Mouse (Mus musculus) forebrain, postnatal 0 days (tissue): ENCODE data around the gene Sema4b. TPM values are rescaled to one million over a fixed set of nuclear protein-coding genes. Genes with fewer than 3 reads are reported as not detected.
A peak's percentile ranks its signal among the peaks of the same experiment; 100 is the strongest.

Source experiments
- ATAC-seq: fragments of 200-750 bp; cut with Nextera tagmentation; 2 replicates; pipeline ENCODE4 v1.8.0; 2017; ENCODE audit warnings: mild to moderate bottlenecking, moderate library complexity
- DNase-seq: peaks from one replicate; pipeline ENCODE4 v3.0.0-alpha.2; 2015
- H3K27ac ChIP-seq: fragments of 300-500 bp; sonication (generic); 2 replicates; pipeline ENCODE4 v1.5.1; 2014; ENCODE audit warnings: low read depth, mild to moderate bottlenecking, antibody characterized with exemption, low read length, moderate library complexity, mixed read lengths
- H3K27me3 ChIP-seq: fragments of 300-500 bp; sonication (generic); 2 replicates; pipeline ENCODE4 v1.6.1; 2014; ENCODE audit warnings: mild to moderate bottlenecking, low read length, mixed read lengths; ENCODE audit not compliant: insufficient read depth
- H3K36me3 ChIP-seq: fragments of 300-500 bp; sonication (generic); 2 replicates; pipeline ENCODE4 v1.6.1; 2014; ENCODE audit warnings: mild to moderate bottlenecking, moderate library complexity; ENCODE audit not compliant: insufficient read depth
- H3K4me1 ChIP-seq: fragments of 300-500 bp; sonication (generic); 2 replicates; pipeline ENCODE4 v1.6.1; 2014; ENCODE audit warnings: antibody characterized with exemption; ENCODE audit not compliant: insufficient read depth
- H3K4me2 ChIP-seq: fragments of 300-500 bp; sonication (generic); 2 replicates; pipeline ENCODE4 v1.6.1; 2014; ENCODE audit warnings: low read depth, mild to moderate bottlenecking, moderate library complexity
- H3K4me3 ChIP-seq: fragments of 300-500 bp; sonication (generic); 2 replicates; pipeline ENCODE4 v1.5.1; 2014; ENCODE audit warnings: low read depth, low read length, mixed read lengths
- H3K9ac ChIP-seq: fragments of 300-500 bp; sonication (generic); 2 replicates; pipeline ENCODE4 v1.6.1; 2014; ENCODE audit warnings: mild to moderate bottlenecking
- H3K9me3 ChIP-seq: fragments of 300-500 bp; sonication (generic); 2 replicates; pipeline ENCODE4 v1.6.1; 2016; ENCODE audit warnings: low read length
- CTCF ChIP-seq: sonication (generic); IDR thresholded peaks from 2 replicates; pipeline ENCODE4 v1.5.1; 2016; ENCODE audit warnings: antibody characterized with exemption, control low read depth, low read depth
- WGBS: fragments of 180-500 bp; shearing (Covaris S2); extraction: QIAGEN DNeasy Blood & Tissue Kit; methylation state at CpG from one replicate; pipeline ENCODE4 v1.1.7; 2014; 5-methylcytosine and 5-hydroxymethylcytosine counted together
- polyA plus RNA-seq: library from polyadenylated mRNA; unstranded; fragments of >200 nt; fragmentation: Nextera tagmentation; extraction: Ambion mirVana; gene quantifications from 2 replicates; pipeline ENCODE4 v1.2.1, GENCODE M21; 2015
- total RNA-seq: library from RNA; depleted of rRNA; stranded (reverse); fragments of >200 nt; gene quantifications from 2 replicates; pipeline ENCODE4 v1.2.3, GENCODE M21; 2014

The Sema4b gene
- total and polyA plus RNA-seq, 2 experiments from 2014 or later = 22.4 to 35.6 TPM

DNA sequence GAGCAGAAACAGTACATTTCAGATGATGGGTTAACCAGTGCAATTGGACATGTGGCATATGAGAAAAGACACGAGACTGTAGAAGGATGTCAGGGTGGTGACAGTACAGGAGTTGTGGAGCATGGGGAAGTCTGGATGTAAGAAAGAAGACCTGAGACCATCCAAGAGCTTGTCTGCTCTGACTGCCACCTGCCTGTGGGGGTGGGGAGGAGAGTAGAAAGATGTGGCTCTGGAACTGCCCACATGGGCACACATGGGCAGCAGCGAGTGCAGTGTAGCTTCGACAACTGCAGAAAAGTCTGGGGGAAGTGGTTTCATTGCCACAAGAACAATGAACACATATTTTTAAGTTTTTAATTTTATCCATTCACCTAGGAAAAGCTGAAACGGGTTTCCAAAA lies 10.7 kb downstream of the Sema4b start:
- peak overlapping the region; percentile 89 for H3K27ac ChIP-seq
- peak overlapping the region; percentile 90 for H3K9ac ChIP-seq
- DNase-seq (peak; percentile 43), ATAC-seq (no peak)
- peak; percentile 28; the same call in 1 of the 2 replicates for TF ChIP-seq CTCF
- WGBS = 8% methylated on average over 4 of the region's 4 CpGs
- no peaks in the 10 kb centered on the region for H3K9me3 ChIP-seq
- H3K4me2 ChIP-seq = peak overlapping the region; percentile 80
- no peaks in the 10 kb centered on the region for H3K36me3 ChIP-seq
- H3K4me1 ChIP-seq = peaks cover 40% of the 10 kb centered on the region
- no peaks in the 10 kb centered on the region for H3K27me3 ChIP-seq
- peak overlapping the region; percentile 84 for H3K4me3 ChIP-seq

- peak overlapping the region; percentile 84 for H3K4me3 ChIP-seq
- no peaks in the 10 kb centered on the region for H3K9me3 ChIP-seq
- TF ChIP-seq CTCF = no peak
- peaks cover 37% of the 10 kb centered on the region for H3K4me1 ChIP-seq
- WGBS = 1% methylated on average over 69 of the region's 74 CpGs
- peak; percentile 88 for ATAC-seq
- peak overlapping the region; percentile 89 for H3K27ac ChIP-seq
- H3K36me3 ChIP-seq = no peaks in the 10 kb centered on the region
- H3K27me3 ChIP-seq = no peaks in the 10 kb centered on the region
- peak overlapping the region; percentile 90 for H3K9ac ChIP-seq
- peak overlapping the region; percentile 80 for H3K4me2 ChIP-seq
- DNase-seq = peak; percentile 82
Observed at GRCm38 (mm10) chr7:80197941-80198778, 11.5 kb downstream of the Sema4b start.

- peak; percentile 0; the same call in 1 of the 2 replicates for ATAC-seq
- DNase-seq = no peak
- 2% methylated on average over 11 of the region's 11 CpGs for WGBS
Observed at GRCm38 (mm10) chr7:80198863-80199262, 12.2 kb downstream of the Sema4b start.

DNA sequence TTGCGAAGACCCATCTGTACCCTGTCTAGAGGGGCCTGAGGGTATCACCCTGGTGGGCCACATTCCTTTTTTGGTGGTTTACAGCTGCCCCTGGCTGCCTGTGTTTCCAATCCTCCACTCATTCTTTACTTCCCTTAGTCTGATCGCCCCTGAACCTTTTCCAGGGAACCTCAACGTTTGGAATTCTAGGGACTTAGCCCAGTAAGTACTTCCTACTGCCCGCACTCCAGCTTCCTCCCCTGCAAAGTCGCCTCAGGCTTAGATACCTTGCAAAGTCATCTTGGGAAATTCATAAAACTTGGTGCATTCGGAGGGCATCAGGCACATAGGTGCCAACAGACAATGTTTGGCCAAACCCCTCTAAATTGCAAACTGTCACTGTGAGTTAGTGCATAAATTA lies 12.6 kb downstream of the Sema4b start:
- Histone ChIP-seq H3K4me3 (peak overlapping the region; percentile 84), H3K4me1 (peaks cover 29% of the 10 kb centered on the region), H3K9me3 (no peaks in the 10 kb centered on the region), H3K9ac (peak overlapping the region; percentile 90), H3K36me3 (0 out of 2 replicates have a peak, but pooled peaks cover 6% of the 10 kb centered on the region), H3K27me3 (no peaks in the 10 kb centered on the region), H3K4me2 (peak overlapping the region; percentile 80), H3K27ac (peak overlapping the region; percentile 89)
- DNase-seq (no peak), ATAC-seq (no peak)
- 34% methylated on average over 6 of the region's 6 CpGs for WGBS
- no peak for TF ChIP-seq CTCF

More at GRCm38 (mm10) chr7:80198863-80199262, 12.2 kb downstream of the Sema4b start:
- 0 out of 2 replicates have a peak, but pooled peaks cover 3% of the 10 kb centered on the region for H3K36me3 ChIP-seq
- no peaks in the 10 kb centered on the region for H3K27me3 ChIP-seq
- H3K27ac ChIP-seq = peak overlapping the region; percentile 89
- peak overlapping the region; percentile 84 for H3K4me3 ChIP-seq
- no peak for TF ChIP-seq CTCF
- peaks cover 33% of the 10 kb centered on the region for H3K4me1 ChIP-seq
- no peaks in the 10 kb centered on the region for H3K9me3 ChIP-seq
- peak overlapping the region; percentile 90 for H3K9ac ChIP-seq
- peak overlapping the region; percentile 80 for H3K4me2 ChIP-seq

DNA sequence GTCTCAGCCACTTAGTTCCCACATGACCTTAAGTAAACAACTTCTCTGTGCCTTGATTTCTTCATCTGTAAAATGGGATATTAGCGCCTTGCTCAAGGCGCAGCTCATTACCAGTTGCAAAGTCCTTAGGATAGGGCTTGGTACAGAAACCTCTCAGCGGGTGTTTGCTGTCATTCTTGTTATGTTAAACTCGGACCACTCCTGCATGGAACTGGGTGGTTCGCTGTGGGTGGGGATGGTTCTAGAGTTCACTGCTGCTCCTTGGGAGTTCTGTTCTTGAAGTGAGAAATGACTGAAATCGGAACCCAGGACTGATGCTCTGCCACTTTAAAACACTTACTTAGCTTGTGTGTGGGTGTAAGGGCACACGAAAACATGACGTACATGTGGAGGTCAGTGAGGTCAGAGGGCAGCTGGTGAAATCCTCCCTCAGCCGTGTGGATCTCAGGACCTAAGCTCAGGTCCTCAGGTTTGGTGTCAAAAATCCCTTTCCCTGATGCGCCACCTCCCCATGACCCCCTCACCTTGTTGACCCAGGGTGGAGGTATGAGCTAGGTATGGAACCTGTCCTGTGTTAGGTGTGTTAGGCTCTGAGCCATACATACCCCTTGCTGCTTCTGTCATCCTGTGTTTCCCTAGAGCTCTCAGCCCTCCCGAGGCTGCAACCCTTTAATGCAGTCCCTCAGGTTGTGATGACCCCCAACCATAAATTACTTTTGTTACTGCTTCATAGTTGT lies 13.4 kb downstream of the Sema4b start:
- no peaks in the 10 kb centered on the region for H3K27me3 ChIP-seq
- peak overlapping the region; percentile 90; the same call in 1 of the 2 replicates for H3K9ac ChIP-seq
- 0 out of 2 replicates have a peak overlapping the region, but pooled peaks have one; percentile 84 for H3K4me3 ChIP-seq
- ATAC-seq = no peak
- H3K4me2 ChIP-seq = peak overlapping the region; percentile 80
- peaks cover 27% of the 10 kb centered on the region for H3K4me1 ChIP-seq
- no peak overlapping the region for H3K27ac ChIP-seq
- DNase-seq = no peak
- no peaks in the 10 kb centered on the region for H3K9me3 ChIP-seq
- WGBS = 81% methylated on average over 11 of the region's 11 CpGs
- H3K36me3 ChIP-seq = 0 out of 2 replicates have a peak, but pooled peaks cover 6% of the 10 kb centered on the region
- no peak for TF ChIP-seq CTCF

DNA sequence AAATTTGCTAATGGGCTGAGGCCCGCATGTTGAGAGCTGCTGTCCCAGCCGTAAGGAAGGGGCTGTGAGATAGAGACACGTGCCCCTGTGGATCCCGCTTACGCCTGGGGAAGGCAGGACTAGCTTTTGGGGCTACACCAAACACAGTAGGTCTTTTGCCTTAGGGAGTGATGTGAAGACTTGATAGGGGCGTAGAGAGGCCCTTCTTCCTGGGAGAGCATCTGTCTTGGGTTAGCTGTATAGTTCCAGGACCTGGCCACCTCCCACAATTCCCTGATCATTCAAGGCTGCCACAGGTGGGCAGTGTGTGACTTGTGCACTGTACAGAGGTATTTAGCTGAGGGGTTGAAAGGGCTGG lies 13.9 kb downstream of the Sema4b start:
- Histone ChIP-seq H3K27me3 (no peaks in the 10 kb centered on the region), H3K9me3 (no peaks in the 10 kb centered on the region), H3K4me1 (peaks cover 27% of the 10 kb centered on the region), H3K27ac (no peak overlapping the region), H3K4me2 (0 out of 2 replicates have a peak overlapping the region, but pooled peaks have one; percentile 80), H3K4me3 (no peak overlapping the region), H3K36me3 (0 out of 2 replicates have a peak, but pooled peaks cover 6% of the 10 kb centered on the region), H3K9ac (no peak overlapping the region)
- DNase-seq = no peak
- 84% methylated on average over 6 of the region's 6 CpGs for WGBS
- TF ChIP-seq CTCF = no peak
- no peak for ATAC-seq
